ENCODE assay signal across 21 mouse cellular contexts in the genomic region with DNA sequence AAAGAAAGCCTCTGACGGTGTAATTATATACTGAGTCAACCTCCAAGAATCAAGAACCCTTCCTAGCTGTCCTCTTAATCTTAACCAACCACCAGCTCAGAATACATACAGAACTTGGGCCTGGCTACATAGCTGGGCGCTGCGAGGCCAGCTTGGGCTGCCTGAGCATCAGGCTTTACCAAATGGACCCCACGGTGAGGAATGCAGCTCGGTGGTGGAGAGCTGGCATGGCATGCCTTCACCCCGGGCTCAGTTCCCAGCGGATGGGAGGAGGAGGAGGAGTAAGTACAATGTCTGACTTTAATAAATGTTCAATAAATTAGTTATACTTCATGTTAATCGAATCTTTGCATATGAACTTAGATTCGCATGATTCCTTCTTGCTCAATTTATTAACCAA. TPM values are rescaled to one million over a fixed set of nuclear protein-coding genes. Genes with fewer than 3 reads are reported as not detected.
DNase-seq lines count a peak whose midpoint lies in the region.
"Had no signal": no experiment of that assay in that cellular context is flagged by ENCODE, and none has a peak within 500 bp of the region (broad histone marks: within the 10 kb centered on the region; RNA-seq: fewer than 3 reads in every experiment).

No protein-coding gene starts in this region.

- DNase-seq in heart, postnatal 4 days, result peak; percentile 25
- DNase-seq in heart, adult 18-20 months, result no peak
- DNase-seq in cerebellum, adult 11 months, result peak; percentile 44
- DNase-seq in cerebellum, adult 18-20 months, result peak; percentile 56 to 61
- DNase-seq in cerebellum, postnatal 10 days, result peak; percentile 37 to 58
- no peak for DNase-seq in kidney, postnatal 10 days
- DNase-seq in adrenal gland, adult 8-10 months, result no peak
- DNase-seq: adrenal gland, adult 2 months; B cell, adult 2 months; embryo, embryonic 11 days; gastrocnemius, postnatal 14 days; heart, postnatal 10 days; kidney, adult 2 months; kidney, postnatal 4 days; liver; lung, adult 2 months; lung, postnatal 10 days; midbrain, embryonic 14.5 days; right cerebral cortex, postnatal 25 days; thymus, adult 2 months; thymus, postnatal 4 days had no signal

RNA-seq across cellular contexts. Expression of a gene that starts 47.0 kb away (rescaled TPM):
- total RNA-seq in heart, postnatal 4 days (2021), result 10 to 100 TPM; 35.1 to 39.1 TPM
- total RNA-seq in heart, adult 18-20 months (2021), result 10 to 100 TPM; 30.9 to 32.2 TPM
- total RNA-seq in adrenal gland, adult 8-10 months (2022), result 10 to 100 TPM; 50.9 to 58.1 (median 51.5) TPM

Comparison
In these comparisons a context has a peak if more than half of its experiments do, and no peak if none do; other contexts are left out.
1. DNase-seq: peak in heart, postnatal 4 days (single experiment), cerebellum, adult 11 months (single experiment), cerebellum, adult 18-20 months (2 of 2) and cerebellum, postnatal 10 days (2 of 2); none in heart, adult 18-20 months (0 of 2), kidney, postnatal 10 days (single experiment) and adrenal gland, adult 8-10 months (single experiment).